Mouse (Mus musculus) limb, embryonic 11.5 days (tissue): ENCODE measurements around the gene Dusp28. TPM values are rescaled to one million over a fixed set of nuclear protein-coding genes. Genes with fewer than 3 reads are reported as not detected.

Experiments used
- ATAC-seq: fragments of 200-750 bp; cut with Nextera tagmentation; 2 replicates; pipeline ENCODE4 v1.8.0; 2017; ENCODE audit warnings: low read depth; ENCODE audit not compliant: insufficient number of reproducible peaks, low FRiP score, low TSS enrichment
- DNase-seq: peaks from one replicate; pipeline ENCODE4 v3.0.0-alpha.2; 2015; ENCODE audit warnings: low spot score
- H3K27ac ChIP-seq: fragments of 300-500 bp; sonication (generic); replicated peaks from 2 replicates; pipeline ENCODE4 v1.5.1; 2014; ENCODE audit warnings: low read depth, mild to moderate bottlenecking, low read length
- H3K27me3 ChIP-seq: fragments of 300-500 bp; sonication (generic); 2 replicates; pipeline ENCODE4 v1.6.1; 2014; ENCODE audit warnings: mild to moderate bottlenecking, low read length, mixed read lengths; ENCODE audit not compliant: control insufficient read depth, insufficient read depth
- H3K36me3 ChIP-seq: fragments of 300-500 bp; sonication (generic); 2 replicates; pipeline ENCODE4 v1.6.1; 2014; ENCODE audit warnings: mild to moderate bottlenecking, low read length, moderate library complexity, mixed read lengths; ENCODE audit not compliant: control insufficient read depth, insufficient read depth
- H3K4me1 ChIP-seq: fragments of 300-500 bp; sonication (generic); 2 replicates; pipeline ENCODE4 v1.6.1; 2014; ENCODE audit warnings: low read length, mixed read lengths; ENCODE audit not compliant: control insufficient read depth, insufficient read depth
- H3K4me2 ChIP-seq: fragments of 300-500 bp; sonication (generic); 2 replicates; pipeline ENCODE4 v1.6.1; 2014; ENCODE audit warnings: low read depth, mild to moderate bottlenecking, moderate library complexity; ENCODE audit not compliant: severe bottlenecking
- H3K4me3 ChIP-seq: fragments of 300-500 bp; sonication (generic); 2 replicates; pipeline ENCODE4 v1.5.1; 2014; ENCODE audit warnings: low read depth, low read length
- H3K9ac ChIP-seq: fragments of 300-500 bp; sonication (generic); 2 replicates; pipeline ENCODE4 v1.6.1; 2014; ENCODE audit warnings: mild to moderate bottlenecking, low read length
- H3K9me3 ChIP-seq: fragments of 300-500 bp; sonication (generic); 2 replicates; pipeline ENCODE4 v1.6.1; 2016; ENCODE audit warnings: low read length; ENCODE audit not compliant: control insufficient read depth
- WGBS: fragments of 180-500 bp; shearing (Covaris S2); extraction: QIAGEN DNeasy Blood & Tissue Kit; methylation state at CpG from one replicate; pipeline ENCODE4 v1.1.7; 2014; 5-methylcytosine and 5-hydroxymethylcytosine counted together
- polyA plus RNA-seq: library from polyadenylated mRNA; unstranded; fragments of >200 nt; fragmentation: Nextera tagmentation; extraction: Ambion mirVana; gene quantifications from 2 replicates; pipeline ENCODE4 v1.2.1, GENCODE M21; 2014

The Dusp28 gene
- polyA plus RNA-seq, 1 experiment from 2014 or later = 7.9 TPM

GRCm38 (mm10) chr1:92910925-92911720, 4.3 kb downstream of the Dusp28 start:
- Histone ChIP-seq H3K4me1 (peaks cover 18% of the 10 kb centered on the region), H3K4me3 (peak overlapping the region; percentile 72), H3K9me3 (no peaks in the 10 kb centered on the region), H3K36me3 (peaks cover 5% of the 10 kb centered on the region; the same call in 1 of the 2 replicates), H3K9ac (peak overlapping the region; percentile 90), H3K27me3 (no peaks in the 10 kb centered on the region), H3K4me2 (peak overlapping the region; percentile 93), H3K27ac (peak overlapping the region; percentile 79)
- DNase-seq = peak; percentile 68
- peak; percentile 8; the same call in 1 of the 2 replicates for ATAC-seq
- under 1% methylated on average over 64 of the region's 85 CpGs for WGBS

GRCm38 (mm10) chr1:92911721-92912138, 4.9 kb downstream of the Dusp28 start:
- DNase-seq (no peak), ATAC-seq (no peak)
- Histone ChIP-seq H3K4me2 (peak overlapping the region; percentile 93), H3K9me3 (no peaks in the 10 kb centered on the region), H3K4me1 (peaks cover 18% of the 10 kb centered on the region), H3K36me3 (peaks cover 7% of the 10 kb centered on the region; the same call in 1 of the 2 replicates), H3K27me3 (no peaks in the 10 kb centered on the region), H3K4me3 (peak overlapping the region; percentile 72), H3K9ac (peak overlapping the region; percentile 90), H3K27ac (no peak overlapping the region)
- 56% methylated on average over 8 of the region's 8 CpGs for WGBS

GRCm38 (mm10) chr1:92912286-92912685, 5.5 kb downstream of the Dusp28 start:
- ATAC-seq (no peak), DNase-seq (peak; percentile 41)
- Histone ChIP-seq H3K27me3 (no peaks in the 10 kb centered on the region), H3K27ac (no peak overlapping the region), H3K4me1 (peaks cover 18% of the 10 kb centered on the region), H3K36me3 (peaks cover 7% of the 10 kb centered on the region; the same call in 1 of the 2 replicates), H3K9me3 (no peaks in the 10 kb centered on the region), H3K4me3 (peak overlapping the region; percentile 72), H3K9ac (no peak overlapping the region), H3K4me2 (peak overlapping the region; percentile 93)
- WGBS = 53% methylated on average over 1 of the region's 1 CpGs

GRCm38 (mm10) chr1:92914239-92914638, 7.5 kb downstream of the Dusp28 start:
- Histone ChIP-seq H3K27ac (no peak overlapping the region), H3K9me3 (no peaks in the 10 kb centered on the region), H3K4me1 (peaks cover 18% of the 10 kb centered on the region), H3K27me3 (no peaks in the 10 kb centered on the region), H3K36me3 (peaks cover 7% of the 10 kb centered on the region; the same call in 1 of the 2 replicates), H3K9ac (no peak overlapping the region), H3K4me2 (no peak overlapping the region), H3K4me3 (no peak overlapping the region)
- WGBS = 82% methylated on average over 4 of the region's 4 CpGs
- DNase-seq (no peak), ATAC-seq (no peak)

GRCm38 (mm10) chr1:92914993-92915392, 8.2 kb downstream of the Dusp28 start:
- 95% methylated on average over 11 of the region's 11 CpGs for WGBS
- Histone ChIP-seq H3K4me1 (peaks cover 14% of the 10 kb centered on the region), H3K27ac (no peak overlapping the region), H3K4me2 (no peak overlapping the region), H3K9ac (no peak overlapping the region), H3K9me3 (no peaks in the 10 kb centered on the region), H3K27me3 (no peaks in the 10 kb centered on the region), H3K4me3 (no peak overlapping the region), H3K36me3 (peaks cover 9% of the 10 kb centered on the region; the same call in 1 of the 2 replicates)
- ATAC-seq (no peak), DNase-seq (no peak)

- Histone ChIP-seq H3K27ac (no peak overlapping the region), H3K9ac (no peak overlapping the region), H3K27me3 (no peaks in the 10 kb centered on the region), H3K4me1 (peaks cover 7% of the 10 kb centered on the region), H3K4me2 (no peak overlapping the region), H3K36me3 (peaks cover 9% of the 10 kb centered on the region; the same call in 1 of the 2 replicates), H3K4me3 (no peak overlapping the region), H3K9me3 (no peaks in the 10 kb centered on the region)
- ATAC-seq (no peak), DNase-seq (no peak)
- WGBS = 90% methylated on average over 9 of the region's 9 CpGs
Observed at GRCm38 (mm10) chr1:92916725-92917124, 9.9 kb downstream of the Dusp28 start.

GRCm38 (mm10) chr1:92919151-92919550, 12.4 kb downstream of the Dusp28 start:
- H3K36me3 ChIP-seq = peaks cover 9% of the 10 kb centered on the region; the same call in 1 of the 2 replicates
- no peak overlapping the region for H3K4me2 ChIP-seq
- ATAC-seq (no peak), DNase-seq (no peak)
- H3K9me3 ChIP-seq = no peaks in the 10 kb centered on the region
- H3K9ac ChIP-seq = no peak overlapping the region
- no peaks in the 10 kb centered on the region for H3K27me3 ChIP-seq
- H3K4me3 ChIP-seq = no peak overlapping the region
- H3K4me1 ChIP-seq = no peaks in the 10 kb centered on the region
- H3K27ac ChIP-seq = no peak overlapping the region
- WGBS = 92% methylated on average over 11 of the region's 11 CpGs

GRCm38 (mm10) chr1:92919775-92920174, 13.0 kb downstream of the Dusp28 start:
- H3K9ac ChIP-seq = no peak overlapping the region
- H3K4me1 ChIP-seq = no peaks in the 10 kb centered on the region
- peaks cover 9% of the 10 kb centered on the region; the same call in 1 of the 2 replicates for H3K36me3 ChIP-seq
- no peak for DNase-seq
- H3K27ac ChIP-seq = no peak overlapping the region
- H3K27me3 ChIP-seq = no peaks in the 10 kb centered on the region
- H3K4me3 ChIP-seq = no peak overlapping the region
- no peak overlapping the region for H3K4me2 ChIP-seq
- ATAC-seq = no peak
- WGBS = 91% methylated on average over 12 of the region's 12 CpGs
- H3K9me3 ChIP-seq = no peaks in the 10 kb centered on the region
